Mouse (Mus musculus): Measurements from ENCODE around the gene Sall1.

DNA sequence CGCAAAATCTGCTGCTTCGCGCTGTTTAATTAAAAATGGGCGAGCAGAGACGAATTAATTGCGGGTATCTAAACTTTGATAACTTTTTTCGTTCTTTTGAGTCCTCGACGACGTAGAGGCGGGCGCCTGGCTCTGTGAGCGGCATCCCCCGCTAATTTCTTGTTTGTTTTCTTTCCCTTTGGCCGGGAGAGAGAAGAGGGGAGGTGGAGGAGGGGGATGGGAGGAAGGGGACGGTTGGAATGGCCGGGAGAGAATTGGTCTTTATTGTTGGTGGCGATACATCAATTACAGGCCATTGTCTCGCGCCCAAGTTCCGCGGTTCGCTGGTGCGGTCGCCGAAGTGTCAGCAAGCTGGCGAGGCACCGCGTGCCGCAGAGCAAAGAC lies 1.2 kb upstream of the Sall1 start:
- TF ChIP-seq CTCF (IDR thresholded peaks at IDR 0.05; ENCODE audit: low read depth) = no peak
- TF ChIP-seq EP300 (IDR thresholded peaks at IDR 0.05; ENCODE audit: low read depth) = no peak
